Mouse (Mus musculus) kidney, adult 9 months (tissue): Measurements from ENCODE around the gene Actr1a.
A peak's percentile ranks its signal among the peaks of the same experiment; 100 is the strongest.

Experiments
- DNase-seq: peaks from one replicate; pipeline ENCODE4 v3.0.0; 2022

Gene Actr1a

GRCm38 (mm10) chr19:46395109-46396009 is at the start of gene Actr1a:
Actr1a (minus strand) TSS chr19:46395748.
- DNase-seq, result peak; percentile 99

- peak; percentile 92 for DNase-seq
These were observed 48.7 kb upstream of the Actr1a start for GRCm38 (mm10) chr19:46444209-46444608.

GRCm38 (mm10) chr19:46443509-46443908 is 48.0 kb upstream of the Actr1a start:
- no peak for DNase-seq

DNA sequence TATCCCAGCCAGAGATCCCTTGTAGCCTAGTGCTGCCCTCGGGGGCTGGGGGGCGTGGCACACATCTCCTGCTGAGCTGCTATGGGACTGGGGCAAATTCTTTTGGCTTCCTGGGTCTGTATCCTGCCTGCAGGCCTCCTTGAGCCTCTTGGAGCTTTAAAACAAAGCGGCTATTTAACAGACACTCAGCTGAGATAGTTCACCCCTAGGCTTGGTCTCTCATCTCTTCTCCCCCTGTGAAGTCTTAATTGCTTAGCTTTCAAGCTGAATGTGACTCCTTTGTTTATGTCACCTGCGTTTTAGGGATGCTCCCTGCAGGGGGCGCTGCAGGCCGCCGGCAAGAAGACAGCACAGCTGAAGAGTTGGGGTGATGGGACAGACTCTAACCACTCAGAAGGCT is 39.9 kb upstream of the Actr1a start:
- DNase-seq, result no peak

GRCm38 (mm10) chr19:46434591-46434990 is 39.0 kb upstream of the Actr1a start:
- DNase-seq, result no peak

GRCm38 (mm10) chr19:46434148-46434547 is 38.6 kb upstream of the Actr1a start:
- no peak for DNase-seq

DNA sequence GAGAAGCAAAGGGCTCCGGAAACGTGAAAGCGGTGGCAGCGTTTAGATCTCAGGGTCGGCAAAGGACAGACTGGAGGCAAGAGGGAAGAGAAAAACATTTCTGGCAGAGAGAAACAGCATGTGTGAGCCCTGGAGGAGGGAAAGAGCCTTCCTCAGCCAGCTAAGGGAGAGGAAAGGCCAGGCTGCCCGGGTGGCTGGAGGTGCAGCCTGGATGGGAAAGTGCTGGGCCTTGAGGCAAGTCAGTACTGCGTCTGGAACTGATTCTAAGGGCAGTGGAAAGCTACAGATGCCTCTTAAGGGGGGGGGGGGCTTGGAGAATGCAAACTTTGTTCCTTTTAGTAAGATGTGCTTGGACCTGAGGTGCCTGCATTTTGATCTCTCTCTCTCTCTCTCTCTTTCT is 38.2 kb upstream of the Actr1a start:
- DNase-seq, result no peak

DNA sequence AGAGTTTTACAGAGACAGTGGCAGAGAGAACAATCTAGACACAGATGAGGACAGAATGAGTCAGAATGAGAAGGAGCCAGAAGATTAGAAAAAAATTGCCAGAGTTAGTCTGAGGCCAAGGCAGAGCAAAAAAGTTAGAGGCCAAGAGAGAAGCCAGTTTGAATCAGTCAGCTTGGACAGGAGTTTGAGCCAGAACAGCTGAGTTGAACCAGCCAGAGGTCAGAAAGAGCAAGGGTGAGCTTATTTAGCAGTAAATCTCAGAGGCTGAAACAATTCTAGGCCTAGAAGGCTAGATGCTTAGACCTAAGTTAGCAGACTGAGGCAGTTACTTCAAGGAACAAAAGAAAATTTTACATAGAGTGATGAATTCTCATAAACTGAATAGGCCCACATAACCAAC is 33.7 kb upstream of the Actr1a start:
- DNase-seq, result peak; percentile 47

- DNase-seq, result no peak
These were observed 30.9 kb upstream of the Actr1a start for GRCm38 (mm10) chr19:46426488-46426887.

DNA sequence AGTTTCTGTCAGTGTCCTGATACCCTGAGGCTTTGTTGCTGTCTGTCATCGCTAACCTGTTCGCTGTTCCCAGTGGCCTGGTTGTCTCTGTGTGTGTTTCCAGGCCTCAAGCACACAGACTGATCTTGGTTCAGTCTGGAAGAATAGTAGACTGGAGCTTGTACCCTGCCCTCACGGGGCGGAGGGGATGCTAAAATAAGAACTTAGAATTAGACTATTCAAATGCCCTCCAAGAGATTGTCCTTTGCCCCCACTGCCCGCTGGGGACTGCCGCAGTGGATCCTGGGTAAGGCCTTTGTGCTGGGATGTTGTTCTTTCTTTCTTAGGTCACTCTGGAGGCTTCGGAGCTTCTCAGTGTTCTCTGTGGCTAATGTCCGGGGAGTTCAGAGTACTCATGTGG is 29.7 kb upstream of the Actr1a start:
- DNase-seq, result peak; percentile 94

- peak; percentile 29 for DNase-seq
These were observed 27.1 kb upstream of the Actr1a start for GRCm38 (mm10) chr19:46422384-46423338.

- DNase-seq, result peak; percentile 44
These were observed 24.9 kb upstream of the Actr1a start for GRCm38 (mm10) chr19:46420410-46420809.

DNA sequence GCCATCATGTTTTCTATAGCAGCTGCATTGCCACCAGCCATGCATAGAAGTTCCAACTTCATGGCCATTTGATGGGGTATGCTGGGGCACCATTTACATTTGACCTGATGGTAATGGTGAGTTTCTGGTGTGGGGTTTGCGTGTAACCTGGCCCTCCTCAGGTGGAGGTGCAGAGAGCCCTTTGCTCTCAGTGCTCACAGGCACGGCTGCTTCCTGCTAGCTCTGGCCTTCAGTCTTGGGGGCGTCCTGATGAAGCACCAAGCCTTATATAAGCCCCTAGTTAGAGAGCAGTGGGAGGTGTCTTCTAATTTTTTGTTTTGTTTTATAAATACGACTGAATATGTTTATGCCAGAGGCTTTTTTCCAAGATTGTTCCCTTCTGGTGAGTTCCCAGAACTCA is 22.5 kb upstream of the Actr1a start:
- no peak for DNase-seq

DNA sequence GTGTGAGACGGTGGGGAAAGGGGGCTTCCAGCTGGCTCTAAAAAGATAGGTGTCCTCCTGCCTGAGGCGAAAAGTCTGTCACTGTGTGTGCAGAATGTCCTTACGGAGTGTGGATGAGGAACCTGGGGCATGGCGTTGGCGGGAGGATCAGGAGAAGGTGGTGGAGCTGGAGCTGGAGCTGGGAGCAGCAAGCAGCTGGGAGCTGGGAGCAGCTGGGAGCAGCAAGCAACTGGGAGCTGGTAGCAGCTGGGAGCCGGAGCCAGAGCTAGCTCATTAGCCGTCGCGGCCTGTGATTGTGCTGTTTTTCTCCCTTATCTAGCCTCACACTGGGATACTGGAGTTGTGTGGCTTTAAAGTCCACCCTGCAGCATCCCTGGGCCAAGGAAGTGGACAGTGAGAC is 20.7 kb upstream of the Actr1a start:
- no peak for DNase-seq

DNA sequence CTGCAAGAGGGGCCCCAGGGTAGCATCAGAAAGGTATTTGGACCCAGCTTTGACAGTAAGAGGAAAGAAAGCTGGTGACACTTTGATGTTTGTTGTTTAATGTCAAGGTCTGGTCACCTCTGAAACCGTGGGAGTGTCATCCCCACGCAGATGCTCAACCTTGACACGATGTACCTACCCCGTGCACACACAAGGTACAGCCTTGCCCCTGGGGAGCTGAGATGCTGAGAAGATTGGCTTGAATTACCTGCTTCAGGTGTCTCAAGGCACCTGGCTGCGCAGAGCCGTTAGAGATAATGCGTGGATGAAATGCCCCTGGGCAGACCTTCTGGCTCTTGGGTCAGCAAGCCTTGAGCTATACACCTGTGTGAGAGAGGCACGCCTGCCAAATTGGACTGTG is 18.9 kb upstream of the Actr1a start:
- DNase-seq, result no peak

DNA sequence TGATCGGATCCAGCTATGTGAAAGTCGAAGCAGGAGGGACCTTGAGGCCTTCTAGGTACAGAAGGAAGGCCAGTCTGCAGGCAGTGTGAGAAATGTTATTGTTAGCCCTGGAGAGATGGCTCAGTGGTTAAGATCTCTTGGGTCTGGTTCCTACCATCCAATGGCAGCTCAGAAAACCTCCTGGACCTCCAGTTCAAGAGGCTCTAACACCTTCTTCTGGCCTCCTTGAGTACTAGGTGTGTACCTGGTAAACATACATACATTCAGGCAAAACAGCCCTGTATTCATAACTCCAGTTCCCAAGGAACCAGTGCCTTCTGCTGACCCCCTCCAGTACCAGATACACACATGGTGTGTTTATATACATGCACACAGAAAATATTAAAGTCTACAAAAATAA is 18.4 kb upstream of the Actr1a start:
- DNase-seq, result no peak

GRCm38 (mm10) chr19:46412056-46412805 is 16.7 kb upstream of the Actr1a start:
- no peak for DNase-seq

GRCm38 (mm10) chr19:46409506-46409905 is 14.0 kb upstream of the Actr1a start:
- DNase-seq, result no peak

DNA sequence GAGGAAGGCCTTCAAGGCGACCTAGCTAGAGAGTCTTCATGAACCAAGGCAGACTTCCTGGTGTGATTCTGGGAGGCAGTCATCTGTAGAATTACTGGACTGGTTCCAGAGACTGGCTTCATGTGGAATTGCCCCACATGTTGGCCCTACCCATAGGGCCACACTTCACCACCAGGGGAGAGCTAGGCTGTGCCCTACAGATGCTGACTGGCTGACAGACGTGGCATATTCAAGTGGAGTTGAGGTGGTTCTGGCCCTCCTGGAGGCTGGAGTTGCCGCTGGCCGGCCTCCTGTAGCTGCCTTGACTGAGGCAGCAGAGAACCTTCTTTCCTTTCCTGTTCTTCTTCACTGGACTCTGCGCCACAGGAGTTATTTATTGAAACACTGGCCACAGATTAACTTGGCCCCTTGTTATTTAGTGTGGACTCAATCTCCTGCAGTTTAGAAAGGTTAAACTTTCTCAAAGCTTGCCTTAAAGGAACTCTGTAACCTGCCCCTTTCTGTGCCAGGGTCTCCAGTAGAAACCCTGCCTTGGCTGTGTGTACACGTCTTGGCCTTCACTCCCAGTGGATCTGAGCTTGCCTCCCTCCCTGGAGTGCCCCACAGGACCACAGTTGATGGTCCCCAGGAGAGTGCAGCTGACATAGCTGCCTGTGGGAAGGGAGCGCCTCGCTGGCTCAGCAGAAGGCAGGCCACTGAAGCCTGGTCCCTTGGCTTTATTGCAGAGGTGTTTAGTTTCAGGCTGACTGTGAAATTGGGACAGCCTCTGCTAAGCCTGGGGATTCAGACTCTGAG is 11.2 kb upstream of the Actr1a start:
- DNase-seq, result peak; percentile 95

GRCm38 (mm10) chr19:46404030-46404429 is 8.5 kb upstream of the Actr1a start:
- peak; percentile 53 for DNase-seq

GRCm38 (mm10) chr19:46400558-46400957 is 5.0 kb upstream of the Actr1a start:
- DNase-seq, result peak; percentile 60

GRCm38 (mm10) chr19:46399886-46400285 is 4.3 kb upstream of the Actr1a start:
- peak; percentile 59 for DNase-seq
